Mouse (Mus musculus) hindbrain, embryonic 13.5 days (tissue): ENCODE results near the gene Swap70. TPM values are rescaled to one million over a fixed set of nuclear protein-coding genes. Genes with fewer than 3 reads are reported as not detected.
"Not testable (repeated sequence)": the region's sequence is repeated elsewhere in the genome, so short reads cannot be mapped to it uniquely, and the experiment has no call there.

Experiments used
- ATAC-seq: fragments of 200-750 bp; cut with Nextera tagmentation; 2 replicates; pipeline ENCODE4 v1.8.0; 2017; ENCODE audit warnings: moderate TSS enrichment; ENCODE audit not compliant: low FRiP score
- H3K27ac ChIP-seq: fragments of 300-500 bp; sonication (generic); 2 replicates; pipeline ENCODE4 v1.5.1; 2015; ENCODE audit warnings: inconsistent platforms, mild to moderate bottlenecking, moderate library complexity
- H3K27me3 ChIP-seq: fragments of 300-500 bp; sonication (generic); 2 replicates; pipeline ENCODE4 v1.6.1; 2015; ENCODE audit warnings: mild to moderate bottlenecking, inconsistent platforms
- H3K36me3 ChIP-seq: fragments of 300-500 bp; sonication (generic); 2 replicates; pipeline ENCODE4 v1.6.1; 2015; ENCODE audit warnings: mild to moderate bottlenecking, inconsistent platforms
- H3K4me1 ChIP-seq: fragments of 300-500 bp; sonication (generic); replicated peaks from 2 replicates; pipeline ENCODE4 v1.6.1; 2015; ENCODE audit warnings: inconsistent platforms
- H3K4me2 ChIP-seq: fragments of 300-500 bp; sonication (generic); 2 replicates; pipeline ENCODE4 v1.6.1; 2015; ENCODE audit warnings: inconsistent platforms, mild to moderate bottlenecking, moderate library complexity
- H3K4me3 ChIP-seq: fragments of 300-500 bp; sonication (generic); 2 replicates; pipeline ENCODE4 v1.5.1; 2015; ENCODE audit warnings: mild to moderate bottlenecking, inconsistent platforms
- H3K9ac ChIP-seq: fragments of 300-500 bp; sonication (generic); 2 replicates; pipeline ENCODE4 v1.6.1; 2015; ENCODE audit warnings: mild to moderate bottlenecking, inconsistent platforms
- H3K9me3 ChIP-seq: fragments of 300-500 bp; sonication (generic); 2 replicates; pipeline ENCODE4 v1.6.1; 2016; ENCODE audit warnings: inconsistent platforms
- whole genome bisulfite sequencing: fragments of 180-500 bp; shearing (Covaris S2); methylation state at CpG from one replicate; pipeline ENCODE4 v1.1.7; 2015; 5-methylcytosine and 5-hydroxymethylcytosine counted together
- polyA plus RNA-seq: library from polyadenylated mRNA; unstranded; fragments of >200 nt; fragmentation: Nextera tagmentation; extraction: Ambion mirVana; gene quantifications from 2 replicates; pipeline ENCODE4 v1.2.1, GENCODE M21; 2015

Gene Swap70
- polyA plus RNA-seq, 1 experiment from 2014 or later, result 11.2 TPM

- H3K27ac ChIP-seq, result no peak overlapping the region
- ATAC-seq, result no peak
Measured at GRCm38 (mm10) chr7:110214882-110215281, 6.6 kb upstream of the Swap70 start.

GRCm38 (mm10) chr7:110221051-110221585, 393 bp upstream of the Swap70 start:
- Histone ChIP-seq H3K4me1 (peaks cover 13% of the 10 kb centered on the region), H3K27ac (no peak overlapping the region), H3K36me3 (no peaks in the 10 kb centered on the region), H3K4me3 (peak overlapping the region; percentile 80), H3K4me2 (peak overlapping the region; percentile 98), H3K27me3 (peaks cover 6% of the 10 kb centered on the region; the same call in 1 of the 2 replicates), H3K9me3 (no peaks in the 10 kb centered on the region), H3K9ac (no peak overlapping the region; the same call in 1 of the 2 replicates)
- WGBS, result 18% methylated on average over 8 of the region's 8 CpGs
- ATAC-seq, result peak; percentile 26

More at GRCm38 (mm10) chr7:110214882-110215281, 6.6 kb upstream of the Swap70 start:
- no peaks in the 10 kb centered on the region for H3K27me3 ChIP-seq
- H3K9me3 ChIP-seq, result no peaks in the 10 kb centered on the region
- no peak overlapping the region for H3K4me2 ChIP-seq
- WGBS, result 80% methylated on average over 3 of the region's 3 CpGs
- no peaks in the 10 kb centered on the region for H3K36me3 ChIP-seq
- H3K4me3 ChIP-seq, result no peak overlapping the region
- H3K9ac ChIP-seq, result no peak overlapping the region
- no peaks in the 10 kb centered on the region for H3K4me1 ChIP-seq

GRCm38 (mm10) chr7:110222583-110223182, 1.2 kb downstream of the Swap70 start:
- Histone ChIP-seq H3K4me3 (peak overlapping the region; percentile 80), H3K36me3 (no peaks in the 10 kb centered on the region), H3K4me1 (peaks cover 13% of the 10 kb centered on the region), H3K9me3 (no peaks in the 10 kb centered on the region), H3K27me3 (peaks cover 6% of the 10 kb centered on the region; the same call in 1 of the 2 replicates), H3K9ac (no peak overlapping the region; the same call in 1 of the 2 replicates), H3K4me2 (peak overlapping the region; percentile 98), H3K27ac (no peak overlapping the region)
- WGBS, result 20% methylated on average over 12 of the region's 12 CpGs
- ATAC-seq, result no peak

- H3K27me3 ChIP-seq, result peaks cover 6% of the 10 kb centered on the region; the same call in 1 of the 2 replicates
- H3K36me3 ChIP-seq, result no peaks in the 10 kb centered on the region
- H3K4me2 ChIP-seq, result no peak overlapping the region
- no peaks in the 10 kb centered on the region for H3K9me3 ChIP-seq
- no peak overlapping the region for H3K4me3 ChIP-seq
- no peak for ATAC-seq
- no peak overlapping the region for H3K9ac ChIP-seq
- WGBS, result 80% methylated on average over 2 of the region's 2 CpGs
- H3K27ac ChIP-seq, result no peak overlapping the region
- H3K4me1 ChIP-seq, result peaks cover 13% of the 10 kb centered on the region
Measured at GRCm38 (mm10) chr7:110223727-110224510, 2.4 kb downstream of the Swap70 start.

- peaks cover 6% of the 10 kb centered on the region; the same call in 1 of the 2 replicates for H3K27me3 ChIP-seq
- H3K4me1 ChIP-seq, result peaks cover 8% of the 10 kb centered on the region; the same call in 1 of the 2 replicates
- no peak overlapping the region for H3K4me3 ChIP-seq
- H3K36me3 ChIP-seq, result no peaks in the 10 kb centered on the region
- no peak overlapping the region for H3K4me2 ChIP-seq
- ATAC-seq, result no peak
- H3K9me3 ChIP-seq, result no peaks in the 10 kb centered on the region
- H3K9ac ChIP-seq, result no peak overlapping the region
- WGBS, result 98% methylated on average over 5 of the region's 5 CpGs
- no peak overlapping the region for H3K27ac ChIP-seq
Measured at GRCm38 (mm10) chr7:110226484-110226883, 5.0 kb downstream of the Swap70 start.

- Histone ChIP-seq H3K27me3 (no peaks in the 10 kb centered on the region), H3K36me3 (no peaks in the 10 kb centered on the region), H3K4me2 (no peak overlapping the region), H3K4me3 (no peak overlapping the region), H3K9me3 (no peaks in the 10 kb centered on the region), H3K4me1 (no peaks in the 10 kb centered on the region), H3K27ac (no peak overlapping the region), H3K9ac (no peak overlapping the region)
- 90% methylated on average over 6 of the region's 6 CpGs for WGBS
- no peak for ATAC-seq
Measured at GRCm38 (mm10) chr7:110229967-110230366, 8.5 kb downstream of the Swap70 start.

- not testable (repeated sequence) for H3K4me3 ChIP-seq, H3K9me3 ChIP-seq, H3K27me3 ChIP-seq, ATAC-seq, H3K4me2 ChIP-seq, H3K36me3 ChIP-seq, H3K9ac ChIP-seq, H3K4me1 ChIP-seq, H3K27ac ChIP-seq
- WGBS, result 95% methylated on average over 10 of the region's 10 CpGs
Measured at GRCm38 (mm10) chr7:110231127-110231526, 9.6 kb downstream of the Swap70 start.

- Histone ChIP-seq H3K27ac (no peak overlapping the region), H3K27me3 (no peaks in the 10 kb centered on the region), H3K4me2 (no peak overlapping the region), H3K9ac (no peak overlapping the region), H3K4me3 (no peak overlapping the region), H3K4me1 (0 out of 2 replicates have a peak, but pooled peaks cover 8% of the 10 kb centered on the region), H3K9me3 (no peaks in the 10 kb centered on the region), H3K36me3 (no peaks in the 10 kb centered on the region)
- 86% methylated on average over 4 of the region's 4 CpGs for WGBS
- ATAC-seq, result no peak
Measured at GRCm38 (mm10) chr7:110236085-110236484, 14.6 kb downstream of the Swap70 start.

- no peaks in the 10 kb centered on the region for H3K27me3 ChIP-seq
- H3K27ac ChIP-seq, result peak overlapping the region; percentile 62; the same call in 1 of the 2 replicates
- ATAC-seq, result no peak
- no peak overlapping the region for H3K4me2 ChIP-seq
- no peaks in the 10 kb centered on the region for H3K36me3 ChIP-seq
- H3K9ac ChIP-seq, result no peak overlapping the region
- 0 out of 2 replicates have a peak, but pooled peaks cover 8% of the 10 kb centered on the region for H3K4me1 ChIP-seq
- H3K9me3 ChIP-seq, result no peaks in the 10 kb centered on the region
- H3K4me3 ChIP-seq, result no peak overlapping the region
- 37% methylated on average over 3 of the region's 3 CpGs for WGBS
Measured at GRCm38 (mm10) chr7:110237451-110237836, 15.9 kb downstream of the Swap70 start.

- WGBS, result 40% methylated on average over 2 of the region's 2 CpGs
- H3K27ac ChIP-seq, result peak overlapping the region; percentile 62
- ATAC-seq, result no peak
- no peaks in the 10 kb centered on the region for H3K9me3 ChIP-seq
- 0 out of 2 replicates have a peak, but pooled peaks cover 8% of the 10 kb centered on the region for H3K4me1 ChIP-seq
- no peaks in the 10 kb centered on the region for H3K27me3 ChIP-seq
- no peak overlapping the region for H3K4me2 ChIP-seq
- H3K9ac ChIP-seq, result no peak overlapping the region
- no peak overlapping the region for H3K4me3 ChIP-seq
- no peaks in the 10 kb centered on the region for H3K36me3 ChIP-seq
Measured at GRCm38 (mm10) chr7:110237837-110238451, 16.4 kb downstream of the Swap70 start.

- ATAC-seq, result no peak
- no peaks in the 10 kb centered on the region for H3K36me3 ChIP-seq
- H3K9me3 ChIP-seq, result no peaks in the 10 kb centered on the region
- H3K27me3 ChIP-seq, result no peaks in the 10 kb centered on the region
- H3K9ac ChIP-seq, result no peak overlapping the region
- 0 out of 2 replicates have a peak, but pooled peaks cover 8% of the 10 kb centered on the region for H3K4me1 ChIP-seq
- no peak overlapping the region for H3K27ac ChIP-seq
- 86% methylated on average over 4 of the region's 4 CpGs for WGBS
- H3K4me3 ChIP-seq, result no peak overlapping the region
- no peak overlapping the region for H3K4me2 ChIP-seq
Measured at GRCm38 (mm10) chr7:110239590-110239989, 18.1 kb downstream of the Swap70 start.
